Mouse (Mus musculus) spleen, adult 18-20 months (tissue): ENCODE measurements around the gene Fbxl17.

Experiments
- DNase-seq, 2 experiments: peaks; one replicate each; pipeline ENCODE4 v3.0.0; 2022; ENCODE audit warnings: mixed read lengths in 2 of 2

Gene Fbxl17

GRCm38 (mm10) chr17:63326227-63326626 is 173.6 kb downstream of the Fbxl17 start:
- no peak for DNase-seq

GRCm38 (mm10) chr17:63324672-63325071 is 175.1 kb downstream of the Fbxl17 start:
- no peak for DNase-seq

GRCm38 (mm10) chr17:63324039-63324438 is 175.8 kb downstream of the Fbxl17 start:
- peak; percentile 25 to 79 for DNase-seq

- no peak for DNase-seq
Observed at GRCm38 (mm10) chr17:63322846-63323245, 177.0 kb downstream of the Fbxl17 start.

- DNase-seq: no peak
Observed at GRCm38 (mm10) chr17:63321290-63321689, 178.5 kb downstream of the Fbxl17 start.

GRCm38 (mm10) chr17:63317518-63317917 is 182.3 kb downstream of the Fbxl17 start:
- DNase-seq: no peak

GRCm38 (mm10) chr17:63315646-63316480 is 184.0 kb downstream of the Fbxl17 start:
- DNase-seq: no peak

GRCm38 (mm10) chr17:63312804-63313203 is 187.0 kb downstream of the Fbxl17 start:
- no peak for DNase-seq

GRCm38 (mm10) chr17:63312330-63312729 is 187.5 kb downstream of the Fbxl17 start:
- DNase-seq: no peak

- DNase-seq: no peak
Observed at GRCm38 (mm10) chr17:63311613-63312012, 188.2 kb downstream of the Fbxl17 start.

GRCm38 (mm10) chr17:63310021-63310420 is 189.8 kb downstream of the Fbxl17 start:
- DNase-seq: no peak

- DNase-seq: no peak
Observed at GRCm38 (mm10) chr17:63303862-63304261, 196.0 kb downstream of the Fbxl17 start.

- no peak for DNase-seq
Observed at GRCm38 (mm10) chr17:63301822-63302393, 197.9 kb downstream of the Fbxl17 start.

GRCm38 (mm10) chr17:63295471-63295870 is 204.3 kb downstream of the Fbxl17 start:
- DNase-seq: no peak

GRCm38 (mm10) chr17:63294961-63295360 is 204.9 kb downstream of the Fbxl17 start:
- DNase-seq: no peak

GRCm38 (mm10) chr17:63293979-63294378 is 205.8 kb downstream of the Fbxl17 start:
- DNase-seq: no peak

- no peak for DNase-seq
Observed at GRCm38 (mm10) chr17:63289317-63289913, 210.4 kb downstream of the Fbxl17 start.

GRCm38 (mm10) chr17:63288850-63289249 is 211.0 kb downstream of the Fbxl17 start:
- no peak for DNase-seq

GRCm38 (mm10) chr17:63287413-63287812 is 212.4 kb downstream of the Fbxl17 start:
- DNase-seq: no peak

GRCm38 (mm10) chr17:63285265-63285939 is 214.4 kb downstream of the Fbxl17 start:
- DNase-seq: no peak

- no peak for DNase-seq
Observed at GRCm38 (mm10) chr17:63284074-63284473, 215.7 kb downstream of the Fbxl17 start.

GRCm38 (mm10) chr17:63282004-63282403 is 217.8 kb downstream of the Fbxl17 start:
- DNase-seq: no peak

GRCm38 (mm10) chr17:63280990-63281389 is 218.8 kb downstream of the Fbxl17 start:
- DNase-seq: no peak
